Mouse (Mus musculus): Measurements from ENCODE around the gene Dap. TPM values are rescaled to one million over a fixed set of nuclear protein-coding genes. Genes with fewer than 3 reads are reported as not detected.

Gene Dap
- polyA plus RNA-seq (2015; fragmentation: Nextera tagmentation; extraction: Ambion mirVana), result 23.3 and 23.8 TPM in 2 replicates

DNA sequence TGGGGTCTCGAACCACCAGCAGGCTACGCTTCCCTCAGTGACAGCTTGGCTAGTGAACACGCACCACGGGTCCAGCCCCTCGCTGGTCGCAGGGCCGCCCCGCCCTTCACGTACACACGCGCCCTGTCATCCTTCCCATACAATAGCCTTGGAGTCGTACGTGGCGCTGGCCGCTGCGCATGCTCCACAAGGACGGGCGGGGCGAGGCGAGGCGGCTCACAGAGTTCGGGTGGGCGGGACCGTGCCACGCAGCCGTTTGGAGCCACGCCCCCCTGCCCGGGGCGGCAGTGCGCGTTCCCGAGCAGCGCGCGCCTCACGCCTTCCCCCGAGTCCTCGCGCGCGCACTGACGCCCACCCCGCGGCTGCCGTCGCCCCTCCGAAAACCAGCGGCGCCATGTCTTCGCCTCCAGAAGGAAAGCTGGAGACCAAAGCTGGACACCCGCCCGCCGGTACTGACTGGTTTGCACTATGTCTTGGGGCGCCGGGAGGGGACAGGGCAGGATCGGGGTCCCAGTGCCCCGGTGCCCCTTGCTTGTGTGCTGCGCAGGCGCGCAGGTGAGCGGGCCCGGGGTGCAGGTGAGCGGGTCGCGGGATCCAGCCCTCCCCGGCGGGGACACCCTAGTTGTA, at the start of gene Dap:
Gene Dap, plus strand, starts transcription at position 180 of the 627 bp plus-strand sequence.
- Histone ChIP-seq H3K9ac (peak within 1 kb of the TSS; percentile 82), H3K27me3 (no peaks in the 10 kb centered on the region), H3K4me2 (peak within 1 kb of the TSS; percentile 76), H3K9me3 (replicated peaks) (no peaks in the 10 kb centered on the region), H3K36me3 (ENCODE audit: poor library complexity, severe bottlenecking) (no peaks in the 10 kb centered on the region), H3K4me3 (peak within 1 kb of the TSS; percentile 68), H3K27ac (peak within 1 kb of the TSS; percentile 48; the same call in 1 of the 2 replicates), H3K4me1 (0 out of 2 replicates have a peak, but pooled peaks cover 4% of the 10 kb centered on the region)
- ATAC-seq, result peak; percentile 99
- under 1% methylated on average over 65 of the region's 67 CpGs for WGBS

DNA sequence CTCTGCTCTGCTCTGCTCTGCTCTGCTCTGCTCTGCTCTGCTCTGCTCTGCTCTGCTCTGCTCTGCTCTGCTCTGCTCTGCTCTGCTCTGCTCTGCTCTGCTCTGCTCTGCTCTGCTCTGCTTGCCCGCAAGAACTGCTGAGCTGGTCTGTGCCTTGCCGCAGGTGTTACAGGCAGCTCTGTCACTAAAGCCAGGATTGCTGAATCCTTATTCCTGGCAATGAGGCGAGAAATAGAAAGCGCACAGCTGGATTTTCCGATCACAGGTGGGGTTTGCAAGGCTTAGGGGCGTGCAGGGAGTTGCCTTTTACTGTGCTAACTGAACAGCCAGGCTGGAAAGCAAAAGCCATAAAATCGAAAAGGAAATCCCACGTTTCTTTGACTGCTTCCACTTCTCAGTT, 47.5 kb upstream of the Dap start:
- no peak for ATAC-seq
- H3K27ac ChIP-seq, result no peak overlapping the region
- no peaks in the 10 kb centered on the region for H3K9me3 ChIP-seq (replicated peaks)
- no peak overlapping the region for H3K9ac ChIP-seq
- WGBS, result 47% methylated on average over 8 of the region's 8 CpGs
- H3K4me1 ChIP-seq, result 0 out of 2 replicates have a peak, but pooled peaks cover 5% of the 10 kb centered on the region
- H3K36me3 ChIP-seq (ENCODE audit: poor library complexity, severe bottlenecking), result no peaks in the 10 kb centered on the region
- no peaks in the 10 kb centered on the region for H3K27me3 ChIP-seq
- no peak overlapping the region for H3K4me3 ChIP-seq
- H3K4me2 ChIP-seq, result no peak overlapping the region

DNA sequence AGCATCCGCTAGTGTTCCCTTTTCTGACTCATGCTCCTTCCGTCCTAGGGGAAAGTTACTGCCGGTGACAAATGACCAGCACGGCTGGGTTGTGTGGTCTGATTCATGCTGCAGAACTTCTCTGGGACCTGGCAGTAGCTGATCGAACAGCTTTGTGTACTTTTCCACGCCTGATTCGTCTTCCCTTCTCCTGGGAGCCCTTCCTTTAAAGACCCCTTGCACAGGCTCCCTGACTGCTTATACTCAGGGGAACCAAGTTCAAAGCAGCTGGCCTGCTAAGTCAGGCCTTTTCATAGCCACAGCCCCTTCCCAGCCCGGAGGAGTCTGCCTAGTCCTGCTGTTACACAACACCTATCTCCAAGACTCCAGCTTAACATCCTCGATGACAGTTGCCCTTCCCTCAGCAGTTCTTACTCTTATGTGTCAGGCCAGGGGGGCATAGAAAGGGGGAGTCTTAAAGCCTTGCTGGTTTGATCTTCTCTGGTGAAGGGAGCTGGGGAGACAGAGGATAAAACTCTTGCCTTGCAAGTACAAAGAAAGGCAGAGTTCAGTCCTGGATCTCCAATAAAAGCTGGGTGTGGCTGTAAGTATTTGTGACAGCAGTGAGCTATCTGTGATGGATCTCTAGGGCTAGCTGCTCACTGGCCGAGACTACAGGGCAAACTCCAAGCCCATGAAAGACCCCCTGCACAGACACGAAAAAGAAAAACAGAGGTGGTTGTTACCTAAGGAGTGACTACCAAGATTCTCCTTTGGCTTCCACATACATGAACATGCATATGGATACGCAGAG, 39.3 kb upstream of the Dap start:
- H3K9me3 ChIP-seq (replicated peaks), result no peaks in the 10 kb centered on the region
- H3K4me2 ChIP-seq, result no peak overlapping the region
- no peaks in the 10 kb centered on the region for H3K4me1 ChIP-seq
- H3K9ac ChIP-seq, result no peak overlapping the region
- no peak for ATAC-seq
- H3K27ac ChIP-seq, result no peak overlapping the region
- H3K36me3 ChIP-seq (ENCODE audit: poor library complexity, severe bottlenecking), result no peaks in the 10 kb centered on the region
- no peak overlapping the region for H3K4me3 ChIP-seq
- 81% methylated on average over 12 of the region's 12 CpGs for WGBS
- no peaks in the 10 kb centered on the region for H3K27me3 ChIP-seq

DNA sequence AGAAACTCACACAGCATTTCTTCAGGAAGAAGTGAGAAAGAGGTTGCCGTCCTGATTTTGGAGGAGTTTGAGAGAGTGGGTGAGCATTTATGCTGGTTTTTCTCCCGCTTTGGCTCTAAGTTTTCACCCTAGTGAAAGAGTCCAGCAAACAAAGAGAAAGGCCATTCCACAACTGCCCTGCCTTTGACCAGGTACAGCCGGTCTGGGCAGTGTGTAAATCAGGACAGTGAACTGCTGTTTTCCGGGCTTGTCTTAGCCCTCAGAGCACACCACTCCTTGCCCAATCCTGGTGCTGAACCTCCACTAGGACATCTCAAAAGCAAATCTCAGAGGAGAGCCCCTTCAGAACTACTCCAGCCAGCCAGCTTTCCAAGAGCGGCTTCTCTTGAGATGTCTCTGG, 38.6 kb upstream of the Dap start:
- no peaks in the 10 kb centered on the region for H3K36me3 ChIP-seq (ENCODE audit: poor library complexity, severe bottlenecking)
- no peak overlapping the region for H3K4me3 ChIP-seq
- H3K27ac ChIP-seq, result no peak overlapping the region
- no peaks in the 10 kb centered on the region for H3K27me3 ChIP-seq
- WGBS, result 93% methylated on average over 5 of the region's 5 CpGs
- no peaks in the 10 kb centered on the region for H3K9me3 ChIP-seq (replicated peaks)
- no peak for ATAC-seq
- H3K4me1 ChIP-seq, result no peaks in the 10 kb centered on the region
- H3K9ac ChIP-seq, result no peak overlapping the region
- H3K4me2 ChIP-seq, result no peak overlapping the region

DNA sequence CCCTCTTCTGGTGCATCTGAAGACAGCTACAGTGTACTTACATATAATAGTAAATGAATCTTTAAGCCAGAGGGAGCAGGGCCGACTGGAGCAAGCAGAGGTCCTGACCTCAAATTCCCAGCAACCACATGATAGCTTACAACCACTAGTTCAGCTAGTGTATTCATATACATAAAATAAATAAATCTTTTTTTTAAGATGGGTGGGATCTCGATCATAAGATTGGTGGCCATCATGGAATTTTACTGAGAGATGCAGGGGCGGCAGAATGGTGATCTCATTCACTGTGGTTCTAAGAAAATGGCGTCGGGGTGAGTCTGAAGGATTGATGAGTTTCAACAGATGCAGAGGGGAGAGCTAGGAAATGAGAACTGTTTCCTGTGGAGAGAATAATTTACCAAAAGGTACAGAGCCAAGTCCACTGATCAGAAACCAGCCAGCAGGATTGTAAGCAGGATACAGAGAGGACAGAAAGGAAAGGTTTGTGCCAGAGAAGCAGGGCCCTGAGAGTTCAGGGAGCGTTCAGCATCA, 37.7 kb upstream of the Dap start:
- Histone ChIP-seq H3K27me3 (no peaks in the 10 kb centered on the region), H3K4me2 (no peak overlapping the region), H3K36me3 (ENCODE audit: poor library complexity, severe bottlenecking) (no peaks in the 10 kb centered on the region), H3K9ac (no peak overlapping the region), H3K4me1 (no peaks in the 10 kb centered on the region), H3K27ac (no peak overlapping the region), H3K4me3 (no peak overlapping the region), H3K9me3 (replicated peaks) (no peaks in the 10 kb centered on the region)
- WGBS, result 88% methylated on average over 6 of the region's 6 CpGs
- ATAC-seq, result no peak

DNA sequence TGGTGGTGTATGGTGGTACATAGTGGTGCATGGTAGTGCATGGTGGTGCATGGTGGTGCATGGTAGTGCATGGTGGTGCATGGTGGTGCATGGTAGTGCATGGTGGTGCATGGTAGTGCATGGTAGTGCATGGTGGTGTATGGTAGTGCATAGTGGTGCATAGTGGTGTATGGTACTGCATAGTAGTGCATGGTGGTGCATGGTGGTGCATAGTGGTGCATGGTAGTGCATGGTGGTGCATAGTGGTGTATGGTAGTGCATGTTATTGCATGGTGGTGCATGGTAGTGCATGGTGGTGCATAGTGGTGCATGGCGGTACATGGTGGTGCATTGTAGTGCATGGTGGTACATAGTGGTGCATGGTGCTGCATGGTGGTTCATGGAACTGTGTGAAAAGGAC, 31.6 kb upstream of the Dap start:
- 100% methylated on average over 1 of the region's 1 CpGs for WGBS
- no peaks in the 10 kb centered on the region for H3K4me1 ChIP-seq
- H3K27ac ChIP-seq, result no peak overlapping the region
- no peaks in the 10 kb centered on the region for H3K36me3 ChIP-seq (ENCODE audit: poor library complexity, severe bottlenecking)
- H3K27me3 ChIP-seq, result no peaks in the 10 kb centered on the region
- no peak overlapping the region for H3K9ac ChIP-seq
- ATAC-seq, result no peak
- no peaks in the 10 kb centered on the region for H3K9me3 ChIP-seq (replicated peaks)
- H3K4me2 ChIP-seq, result no peak overlapping the region
- H3K4me3 ChIP-seq, result no peak overlapping the region

DNA sequence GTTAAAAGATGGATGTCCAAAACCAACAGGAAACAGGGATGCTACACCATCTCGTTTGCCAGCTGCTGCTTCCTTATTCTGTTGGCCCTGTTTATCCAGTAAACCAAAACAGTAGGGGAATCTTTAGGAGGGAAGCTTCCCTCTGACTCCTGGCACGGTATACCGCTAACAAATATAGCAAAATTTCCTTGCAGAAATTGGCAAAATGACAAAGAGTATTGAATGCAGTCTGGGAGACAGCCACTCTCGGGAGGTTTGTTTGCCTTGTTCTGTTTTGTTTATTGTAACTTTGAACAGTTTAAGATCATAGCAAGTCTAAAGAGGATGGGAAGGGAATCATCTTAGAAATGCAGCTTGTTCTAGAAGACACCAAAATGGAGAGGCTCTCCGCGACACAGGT, 28.3 kb upstream of the Dap start:
- Histone ChIP-seq H3K27ac (no peak overlapping the region), H3K27me3 (no peaks in the 10 kb centered on the region), H3K9ac (no peak overlapping the region), H3K9me3 (replicated peaks) (no peaks in the 10 kb centered on the region), H3K4me1 (no peaks in the 10 kb centered on the region), H3K36me3 (ENCODE audit: poor library complexity, severe bottlenecking) (no peaks in the 10 kb centered on the region), H3K4me3 (no peak overlapping the region), H3K4me2 (no peak overlapping the region)
- no peak for ATAC-seq
- WGBS, result 82% methylated on average over 6 of the region's 6 CpGs

DNA sequence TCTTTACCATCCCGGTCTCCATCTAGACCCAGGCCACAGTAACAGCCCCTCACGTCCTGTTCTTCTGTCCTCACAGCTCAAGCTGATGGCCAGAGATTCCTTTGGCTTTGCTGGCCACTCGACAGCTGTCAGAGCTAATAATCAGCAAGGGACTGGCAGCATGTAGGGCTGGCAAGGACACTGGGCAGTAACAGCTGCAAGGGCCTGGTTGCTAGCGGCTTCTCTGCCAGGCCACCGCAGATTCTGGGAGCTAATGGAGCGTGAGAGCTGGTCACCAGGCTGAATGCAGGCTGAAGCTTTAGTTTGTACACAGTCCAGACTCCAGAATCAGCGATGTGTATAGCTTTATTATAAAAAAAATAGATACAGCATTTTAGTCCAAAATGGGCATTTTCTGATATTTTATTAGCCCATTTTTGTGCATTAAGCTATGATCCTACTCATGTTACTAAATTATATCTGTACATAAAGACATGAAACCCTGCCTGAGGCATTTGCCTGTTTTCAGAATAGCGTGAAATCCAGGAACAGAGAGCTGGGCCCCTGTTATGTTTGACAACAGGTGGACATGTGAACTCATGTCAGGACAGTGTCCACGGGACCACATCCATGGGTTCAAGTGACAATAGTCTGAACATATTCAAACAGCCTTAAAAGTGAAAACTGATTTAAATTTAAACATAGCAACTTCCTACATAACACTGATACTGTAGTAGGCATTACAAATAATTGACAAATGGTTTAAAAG, 16.6 kb upstream of the Dap start:
- no peak overlapping the region for H3K27ac ChIP-seq
- H3K9me3 ChIP-seq (replicated peaks), result no peaks in the 10 kb centered on the region
- no peaks in the 10 kb centered on the region for H3K36me3 ChIP-seq (ENCODE audit: poor library complexity, severe bottlenecking)
- H3K27me3 ChIP-seq, result no peaks in the 10 kb centered on the region
- ATAC-seq, result no peak
- H3K4me1 ChIP-seq, result no peaks in the 10 kb centered on the region; the same call in 1 of the 2 replicates
- no peak overlapping the region for H3K4me2 ChIP-seq
- H3K9ac ChIP-seq, result no peak overlapping the region
- 82% methylated on average over 9 of the region's 9 CpGs for WGBS
- no peak overlapping the region for H3K4me3 ChIP-seq

DNA sequence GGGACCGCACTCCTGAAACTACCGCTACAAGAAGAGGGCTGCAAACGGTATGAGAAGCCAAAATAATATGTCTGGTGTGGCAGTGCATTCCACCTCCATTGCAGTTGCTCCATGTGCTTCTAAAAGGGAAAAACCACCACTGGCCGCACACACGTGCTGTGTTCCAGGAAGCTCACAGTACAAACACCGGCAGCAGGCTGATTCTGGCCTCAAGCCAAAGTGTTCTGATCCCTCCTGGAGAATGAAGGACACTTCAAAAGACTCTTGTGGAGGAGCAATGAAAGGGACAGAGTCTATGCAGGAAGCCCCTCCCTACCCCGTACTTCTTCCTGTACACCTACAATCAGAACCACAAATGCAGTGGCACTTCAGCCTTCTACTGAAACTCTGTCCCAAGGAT, 12.2 kb upstream of the Dap start:
- Histone ChIP-seq H3K9me3 (replicated peaks) (no peaks in the 10 kb centered on the region), H3K4me3 (no peak overlapping the region), H3K27ac (no peak overlapping the region), H3K4me2 (no peak overlapping the region), H3K36me3 (ENCODE audit: poor library complexity, severe bottlenecking) (no peaks in the 10 kb centered on the region), H3K4me1 (no peaks in the 10 kb centered on the region; the same call in 1 of the 2 replicates), H3K27me3 (no peaks in the 10 kb centered on the region), H3K9ac (no peak overlapping the region)
- no peak for ATAC-seq
- 64% methylated on average over 7 of the region's 7 CpGs for WGBS

DNA sequence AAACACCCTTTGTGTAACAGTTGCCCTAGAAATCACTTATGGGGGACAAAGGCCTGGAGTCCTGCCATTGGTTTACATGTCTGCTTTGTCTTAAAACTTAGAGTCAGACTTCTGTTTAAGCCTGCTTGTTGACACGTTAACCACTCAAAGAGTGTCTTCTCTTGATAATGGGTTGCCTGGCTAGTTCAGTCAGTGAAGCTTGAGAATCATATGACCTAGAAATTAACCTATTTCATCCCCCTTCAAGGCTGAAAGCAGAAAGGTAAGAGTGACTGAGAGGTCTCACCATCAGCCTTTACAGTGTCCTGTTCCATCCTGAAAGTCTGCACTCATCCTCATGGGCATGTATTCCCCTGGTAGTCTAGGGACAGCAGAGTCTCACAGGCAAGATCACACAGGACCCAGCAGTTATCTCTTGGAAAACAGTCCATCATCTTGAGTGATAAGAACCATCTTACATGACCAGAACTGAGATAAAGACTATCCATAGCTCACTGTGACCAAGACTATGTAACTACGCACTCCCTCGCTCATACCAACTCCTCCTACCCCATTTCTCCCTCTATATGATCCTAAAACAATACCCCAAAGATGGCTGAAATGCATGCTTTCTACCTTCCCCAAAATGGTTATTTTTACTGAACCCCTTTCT, 10.4 kb upstream of the Dap start:
- no peak overlapping the region for H3K9ac ChIP-seq
- no peak for ATAC-seq
- no peak overlapping the region for H3K27ac ChIP-seq
- H3K27me3 ChIP-seq, result no peaks in the 10 kb centered on the region
- no peaks in the 10 kb centered on the region; the same call in 1 of the 2 replicates for H3K4me1 ChIP-seq
- no peak overlapping the region for H3K4me3 ChIP-seq
- no peaks in the 10 kb centered on the region for H3K9me3 ChIP-seq (replicated peaks)
- no peak overlapping the region for H3K4me2 ChIP-seq
- WGBS, result 89% methylated on average over 3 of the region's 3 CpGs
- H3K36me3 ChIP-seq (ENCODE audit: poor library complexity, severe bottlenecking), result no peaks in the 10 kb centered on the region

DNA sequence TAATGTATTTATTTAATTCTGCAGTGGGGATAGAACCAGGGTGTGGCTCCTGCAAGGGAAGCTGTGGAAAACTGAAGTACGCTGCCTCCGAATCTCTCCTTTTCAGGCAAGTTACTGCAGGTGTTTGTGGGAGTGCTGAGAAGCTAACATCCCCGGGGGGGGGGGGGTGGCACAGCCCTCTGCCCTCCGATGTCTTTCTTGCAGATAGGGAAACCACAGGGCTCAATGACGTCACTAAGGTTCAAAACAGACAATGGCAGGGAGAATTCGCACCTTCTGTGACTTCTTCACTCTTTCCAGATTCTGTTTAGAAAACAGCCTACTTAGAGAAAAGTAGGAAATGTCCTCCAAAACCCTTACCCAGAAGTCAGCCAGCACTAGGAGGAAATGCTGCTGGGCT, 1.9 kb upstream of the Dap start:
- H3K9me3 ChIP-seq (replicated peaks), result no peaks in the 10 kb centered on the region
- H3K27me3 ChIP-seq, result no peaks in the 10 kb centered on the region
- H3K4me2 ChIP-seq, result no peak overlapping the region
- H3K36me3 ChIP-seq (ENCODE audit: poor library complexity, severe bottlenecking), result no peaks in the 10 kb centered on the region
- no peak overlapping the region for H3K9ac ChIP-seq
- WGBS, result 84% methylated on average over 6 of the region's 6 CpGs
- H3K4me1 ChIP-seq, result 0 out of 2 replicates have a peak, but pooled peaks cover 4% of the 10 kb centered on the region
- no peak overlapping the region for H3K27ac ChIP-seq
- no peak overlapping the region for H3K4me3 ChIP-seq
- no peak for ATAC-seq
